Mouse (Mus musculus): ENCODE results near the gene Krtap9-5.

- no peak for TF ChIP-seq POLR2A (IDR thresholded peaks at IDR 0.05; ENCODE audit: low read depth, low read length)
- no peak for TF ChIP-seq CTCF (IDR thresholded peaks at IDR 0.05; ENCODE audit: extremely low read depth, insufficient read depth, insufficient read length, insufficient replicate concordance)
Observed at GRCm38 (mm10) chr11:99983442-99983841, 35.2 kb downstream of the Krtap9-5 start.

All from spleen, adult 2 months (tissue).